Mouse (Mus musculus): Measurements from ENCODE around the gene Hoxa10. TPM values are rescaled to one million over a fixed set of nuclear protein-coding genes. Genes with fewer than 3 reads are reported as not detected.

Gene Hoxa10
- polyA plus RNA-seq, 1 experiment = not detected

GRCm38 (mm10) chr6:52196811-52197210 lies 43.8 kb downstream of the Hoxa10 start:
- TF ChIP-seq EP300 (IDR thresholded peaks at IDR 0.05; ENCODE audit: insufficient read depth, low read depth, low read length) (no peak), CTCF (IDR thresholded peaks at IDR 0.05; ENCODE audit: low read depth, low read length) (no peak)
- Histone ChIP-seq H3K36me3 (ENCODE audit: control insufficient read depth, insufficient read depth, low read length, poor library complexity, severe bottlenecking) (no peaks in the 10 kb centered on the region), H3K4me3 (ENCODE audit: low read depth, low read length) (no peak overlapping the region), H3K27ac (ENCODE audit: insufficient read depth, low read length) (no peak overlapping the region), H3K9ac (ENCODE audit: low read depth, poor library complexity, severe bottlenecking) (no peak overlapping the region), H3K4me1 (ENCODE audit: control insufficient read depth, insufficient read depth, low read length) (no peaks in the 10 kb centered on the region), H3K27me3 (ENCODE audit: control insufficient read depth, insufficient read depth, low read length, poor library complexity, severe bottlenecking) (peaks cover 24% of the 10 kb centered on the region), H3K9me3 (replicated peaks; ENCODE audit: control insufficient read depth, insufficient read depth, low read length, poor library complexity, severe bottlenecking) (no peaks in the 10 kb centered on the region)

GRCm38 (mm10) chr6:52194690-52195089 lies 46.0 kb downstream of the Hoxa10 start:
- Histone ChIP-seq H3K27me3 (ENCODE audit: control insufficient read depth, insufficient read depth, low read length, poor library complexity, severe bottlenecking) (peaks cover 27% of the 10 kb centered on the region), H3K4me3 (ENCODE audit: low read depth, low read length) (no peak overlapping the region), H3K4me1 (ENCODE audit: control insufficient read depth, insufficient read depth, low read length) (no peaks in the 10 kb centered on the region), H3K9ac (ENCODE audit: low read depth, poor library complexity, severe bottlenecking) (no peak overlapping the region), H3K36me3 (ENCODE audit: control insufficient read depth, insufficient read depth, low read length, poor library complexity, severe bottlenecking) (no peaks in the 10 kb centered on the region), H3K9me3 (replicated peaks; ENCODE audit: control insufficient read depth, insufficient read depth, low read length, poor library complexity, severe bottlenecking) (no peaks in the 10 kb centered on the region), H3K27ac (ENCODE audit: insufficient read depth, low read length) (no peak overlapping the region)
- no peak for TF ChIP-seq CTCF (IDR thresholded peaks at IDR 0.05; ENCODE audit: low read depth, low read length)
- TF ChIP-seq EP300 (IDR thresholded peaks at IDR 0.05; ENCODE audit: insufficient read depth, low read depth, low read length) = no peak
- no peak for TF ChIP-seq POLR2A (IDR thresholded peaks at IDR 0.05; ENCODE audit: insufficient read depth, low read length)

GRCm38 (mm10) chr6:52191860-52192550 lies 48.6 kb downstream of the Hoxa10 start:
- no peak overlapping the region for H3K27ac ChIP-seq (ENCODE audit: insufficient read depth, low read length)
- H3K4me3 ChIP-seq (ENCODE audit: low read depth, low read length) = peak overlapping the region; percentile 66
- H3K9me3 ChIP-seq (replicated peaks; ENCODE audit: control insufficient read depth, insufficient read depth, low read length, poor library complexity, severe bottlenecking) = no peaks in the 10 kb centered on the region
- peaks cover 29% of the 10 kb centered on the region for H3K27me3 ChIP-seq (ENCODE audit: control insufficient read depth, insufficient read depth, low read length, poor library complexity, severe bottlenecking)
- H3K4me1 ChIP-seq (ENCODE audit: control insufficient read depth, insufficient read depth, low read length) = no peaks in the 10 kb centered on the region
- TF ChIP-seq POLR2A (IDR thresholded peaks at IDR 0.05; ENCODE audit: insufficient read depth, low read length) (no peak), CTCF (IDR thresholded peaks at IDR 0.05; ENCODE audit: low read depth, low read length) (no peak), EP300 (IDR thresholded peaks at IDR 0.05; ENCODE audit: insufficient read depth, low read depth, low read length) (no peak)
- no peaks in the 10 kb centered on the region for H3K36me3 ChIP-seq (ENCODE audit: control insufficient read depth, insufficient read depth, low read length, poor library complexity, severe bottlenecking)
- peak overlapping the region; percentile 37 for H3K9ac ChIP-seq (ENCODE audit: low read depth, poor library complexity, severe bottlenecking)

- H3K27ac ChIP-seq (ENCODE audit: insufficient read depth, low read length) = no peak within 1 kb of the TSS
- H3K27me3 ChIP-seq (ENCODE audit: control insufficient read depth, insufficient read depth, low read length, poor library complexity, severe bottlenecking) = peaks cover 29% of the 10 kb centered on the region
- no peaks in the 10 kb centered on the region for H3K36me3 ChIP-seq (ENCODE audit: control insufficient read depth, insufficient read depth, low read length, poor library complexity, severe bottlenecking)
- H3K9me3 ChIP-seq (replicated peaks; ENCODE audit: control insufficient read depth, insufficient read depth, low read length, poor library complexity, severe bottlenecking) = no peaks in the 10 kb centered on the region
- H3K4me3 ChIP-seq (ENCODE audit: low read depth, low read length) = peak within 1 kb of the TSS; percentile 76
- H3K9ac ChIP-seq (ENCODE audit: low read depth, poor library complexity, severe bottlenecking) = peak within 1 kb of the TSS; percentile 94
- H3K4me1 ChIP-seq (ENCODE audit: control insufficient read depth, insufficient read depth, low read length) = no peaks in the 10 kb centered on the region
- TF ChIP-seq POLR2A (IDR thresholded peaks at IDR 0.05; ENCODE audit: insufficient read depth, low read length) (no peak), CTCF (IDR thresholded peaks at IDR 0.05; ENCODE audit: low read depth, low read length) (no peak), EP300 (IDR thresholded peaks at IDR 0.05; ENCODE audit: insufficient read depth, low read depth, low read length) (no peak)
Observed at GRCm38 (mm10) chr6:52190906-52191810, 49.5 kb downstream of the Hoxa10 start, which contains the start of gene Hoxa4. Gene Hoxa4, minus strand, starts transcription at chr6:52191753.

GRCm38 (mm10) chr6:52190410-52190809 lies 50.2 kb downstream of the Hoxa10 start:
- H3K9ac ChIP-seq (ENCODE audit: low read depth, poor library complexity, severe bottlenecking) = no peak overlapping the region
- H3K36me3 ChIP-seq (ENCODE audit: control insufficient read depth, insufficient read depth, low read length, poor library complexity, severe bottlenecking) = no peaks in the 10 kb centered on the region
- H3K4me3 ChIP-seq (ENCODE audit: low read depth, low read length) = no peak overlapping the region
- H3K4me1 ChIP-seq (ENCODE audit: control insufficient read depth, insufficient read depth, low read length) = no peaks in the 10 kb centered on the region
- H3K27ac ChIP-seq (ENCODE audit: insufficient read depth, low read length) = no peak overlapping the region
- peaks cover 29% of the 10 kb centered on the region for H3K27me3 ChIP-seq (ENCODE audit: control insufficient read depth, insufficient read depth, low read length, poor library complexity, severe bottlenecking)
- H3K9me3 ChIP-seq (replicated peaks; ENCODE audit: control insufficient read depth, insufficient read depth, low read length, poor library complexity, severe bottlenecking) = no peaks in the 10 kb centered on the region
- TF ChIP-seq CTCF (IDR thresholded peaks at IDR 0.05; ENCODE audit: low read depth, low read length) = no peak
- no peak for TF ChIP-seq EP300 (IDR thresholded peaks at IDR 0.05; ENCODE audit: insufficient read depth, low read depth, low read length)
- no peak for TF ChIP-seq POLR2A (IDR thresholded peaks at IDR 0.05; ENCODE audit: insufficient read depth, low read length)

GRCm38 (mm10) chr6:52189909-52190308 lies 50.7 kb downstream of the Hoxa10 start:
- Histone ChIP-seq H3K9ac (ENCODE audit: low read depth, poor library complexity, severe bottlenecking) (no peak overlapping the region), H3K4me3 (ENCODE audit: low read depth, low read length) (no peak overlapping the region), H3K9me3 (replicated peaks; ENCODE audit: control insufficient read depth, insufficient read depth, low read length, poor library complexity, severe bottlenecking) (no peaks in the 10 kb centered on the region), H3K27me3 (ENCODE audit: control insufficient read depth, insufficient read depth, low read length, poor library complexity, severe bottlenecking) (peaks cover 27% of the 10 kb centered on the region), H3K4me1 (ENCODE audit: control insufficient read depth, insufficient read depth, low read length) (no peaks in the 10 kb centered on the region), H3K36me3 (ENCODE audit: control insufficient read depth, insufficient read depth, low read length, poor library complexity, severe bottlenecking) (no peaks in the 10 kb centered on the region), H3K27ac (ENCODE audit: insufficient read depth, low read length) (no peak overlapping the region)
- no peak for TF ChIP-seq CTCF (IDR thresholded peaks at IDR 0.05; ENCODE audit: low read depth, low read length)

Measured in ES-Bruce4 (cell line).